Mouse (Mus musculus): ENCODE results near the gene Ubac2. TPM values are rescaled to one million over a fixed set of nuclear protein-coding genes. Genes with fewer than 3 reads are reported as not detected.
A peak's percentile ranks its signal among the peaks of the same experiment; 100 is the strongest.
"Not testable (repeated sequence)": the region's sequence is repeated elsewhere in the genome, so short reads cannot be mapped to it uniquely, and the experiment has no call there.

Gene Ubac2
- 19.1 and 21.3 TPM in 2 replicates for polyA plus RNA-seq (2012; ENCODE audit: insufficient read depth, insufficient read length, missing spikeins)

DNA sequence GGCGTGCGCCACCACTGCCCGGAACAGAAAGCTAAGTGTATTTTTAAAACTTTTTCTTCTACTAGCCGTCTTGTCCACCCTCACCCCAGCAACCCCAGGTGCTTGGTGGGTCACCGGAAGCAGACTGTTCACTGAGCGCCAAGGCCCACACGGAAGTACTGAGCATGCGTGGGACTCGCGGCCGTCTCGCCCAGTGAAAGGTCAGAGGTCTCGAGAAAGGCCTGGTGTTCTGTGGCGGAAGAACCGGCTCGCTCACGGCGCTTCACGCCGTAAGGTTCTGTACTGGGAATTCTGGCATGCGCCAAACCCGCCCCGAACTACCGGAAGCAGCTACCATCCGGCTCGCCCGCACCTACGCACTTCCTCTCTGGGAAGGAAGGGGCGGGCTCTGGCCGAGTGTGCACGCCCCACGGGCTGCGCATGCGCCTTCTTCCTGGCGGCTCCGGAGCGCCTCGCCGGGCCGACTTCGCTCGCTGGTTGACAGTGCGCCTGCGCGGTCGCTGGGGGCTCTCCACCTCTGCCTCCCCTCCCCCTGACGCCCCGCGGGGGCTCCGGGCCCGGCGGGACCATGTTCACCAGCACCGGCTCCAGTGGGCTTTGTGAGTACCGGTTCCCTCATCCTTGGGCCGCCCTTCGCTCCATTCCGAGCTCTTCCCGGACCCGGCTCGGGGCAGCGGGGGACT is at the start of gene Ubac2:
Gene Ubac2, plus strand, starts transcription at position 445 of the 683 bp plus-strand sequence.
- H3K27ac ChIP-seq (replicated peaks; ENCODE audit: low read depth, low read length): peak within 1 kb of the TSS; percentile 78
- peak within 1 kb of the TSS; percentile 78 for H3K4me3 ChIP-seq (ENCODE audit: insufficient read depth, low read depth, low read length)
- peaks cover 16% of the 10 kb centered on the region for H3K4me1 ChIP-seq (ENCODE audit: control insufficient read depth, insufficient read depth, insufficient read length, low read length)

DNA sequence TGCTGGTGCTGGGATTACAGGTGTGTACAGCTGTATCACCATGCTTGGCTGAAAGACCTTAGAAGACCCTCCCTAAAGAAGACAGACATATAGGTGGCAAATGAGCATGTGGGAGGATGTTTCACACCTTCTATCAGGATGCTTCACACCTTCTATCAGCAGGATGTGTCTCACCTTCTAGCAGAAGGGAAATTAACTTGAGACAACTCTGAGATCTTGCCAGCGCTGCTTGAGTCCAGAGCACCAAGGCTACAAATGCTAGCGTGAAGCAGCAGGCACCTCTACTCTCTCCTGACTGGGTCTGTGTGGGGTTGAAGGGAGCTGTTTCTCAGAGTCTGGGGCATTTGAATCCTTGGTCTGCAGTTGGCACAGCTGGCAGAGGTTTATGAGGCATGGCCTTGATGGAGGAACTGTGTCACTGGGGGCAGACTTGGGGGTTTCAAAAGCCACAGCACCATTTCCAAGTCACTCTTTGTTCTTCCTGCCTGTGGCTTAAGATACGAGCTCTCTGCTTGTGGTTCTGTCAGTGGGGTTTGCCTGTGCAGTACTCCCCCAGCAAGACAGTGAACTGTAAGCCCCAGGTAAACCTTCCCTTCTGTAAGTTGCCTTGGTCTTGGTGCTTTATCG is 48.5 kb upstream of the Ubac2 start:
- Histone ChIP-seq H3K4me1 (ENCODE audit: control insufficient read depth, insufficient read depth, insufficient read length, low read length) (0 out of 2 replicates have a peak, but pooled peaks cover 2% of the 10 kb centered on the region), H3K27ac (replicated peaks; ENCODE audit: low read depth, low read length) (no peak overlapping the region), H3K4me3 (ENCODE audit: insufficient read depth, low read depth, low read length) (no peak overlapping the region)

DNA sequence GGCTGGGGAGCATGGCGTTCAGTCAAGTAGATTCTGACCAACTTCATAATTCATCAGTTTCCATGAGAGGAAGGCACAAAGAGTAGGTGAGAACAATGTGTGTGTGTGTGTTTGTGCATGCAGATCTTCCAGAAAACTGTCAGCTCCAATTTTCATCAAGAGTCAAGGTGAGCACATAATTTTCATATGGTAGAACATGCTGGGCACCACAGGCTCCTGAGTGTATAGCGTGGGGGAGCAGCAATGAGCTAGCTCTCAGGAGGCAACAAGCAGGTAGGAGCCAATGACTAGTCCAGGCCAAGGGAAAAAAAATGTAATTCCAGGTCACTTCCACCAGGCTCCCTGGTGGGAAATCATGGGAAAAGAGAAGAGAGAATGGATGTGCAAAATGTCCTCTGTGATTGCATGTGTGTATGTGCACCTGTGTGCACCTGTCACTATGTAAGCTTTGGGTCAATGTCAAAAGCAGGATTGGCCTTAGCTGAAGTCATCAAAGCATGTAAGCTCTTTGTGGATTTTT is 45.4 kb upstream of the Ubac2 start:
- no peak overlapping the region for H3K4me3 ChIP-seq (ENCODE audit: insufficient read depth, low read depth, low read length)
- no peak overlapping the region for H3K27ac ChIP-seq (replicated peaks; ENCODE audit: low read depth, low read length)
- H3K4me1 ChIP-seq (ENCODE audit: control insufficient read depth, insufficient read depth, insufficient read length, low read length): no peaks in the 10 kb centered on the region

GRCm38 (mm10) chr14:121838161-121838560 is 40.3 kb upstream of the Ubac2 start:
- Histone ChIP-seq H3K27ac (replicated peaks; ENCODE audit: low read depth, low read length) (no peak overlapping the region), H3K4me3 (ENCODE audit: insufficient read depth, low read depth, low read length) (no peak overlapping the region), H3K4me1 (ENCODE audit: control insufficient read depth, insufficient read depth, insufficient read length, low read length) (no peaks in the 10 kb centered on the region)

- Histone ChIP-seq H3K4me3 (ENCODE audit: insufficient read depth, low read depth, low read length) (no peak overlapping the region), H3K27ac (replicated peaks; ENCODE audit: low read depth, low read length) (no peak overlapping the region), H3K4me1 (ENCODE audit: control insufficient read depth, insufficient read depth, insufficient read length, low read length) (no peaks in the 10 kb centered on the region)
Measured at GRCm38 (mm10) chr14:121840217-121840616, 38.2 kb upstream of the Ubac2 start.

GRCm38 (mm10) chr14:121844486-121844885 is 33.9 kb upstream of the Ubac2 start:
- H3K4me3 ChIP-seq (ENCODE audit: insufficient read depth, low read depth, low read length): no peak overlapping the region
- no peak overlapping the region for H3K27ac ChIP-seq (replicated peaks; ENCODE audit: low read depth, low read length)

GRCm38 (mm10) chr14:121851231-121851630 is 27.2 kb upstream of the Ubac2 start:
- Histone ChIP-seq H3K4me1 (ENCODE audit: control insufficient read depth, insufficient read depth, insufficient read length, low read length) (no peaks in the 10 kb centered on the region), H3K27ac (replicated peaks; ENCODE audit: low read depth, low read length) (no peak overlapping the region), H3K4me3 (ENCODE audit: insufficient read depth, low read depth, low read length) (no peak overlapping the region)

More at GRCm38 (mm10) chr14:121844486-121844885, 33.9 kb upstream of the Ubac2 start:
- no peaks in the 10 kb centered on the region for H3K4me1 ChIP-seq (ENCODE audit: control insufficient read depth, insufficient read depth, insufficient read length, low read length)

DNA sequence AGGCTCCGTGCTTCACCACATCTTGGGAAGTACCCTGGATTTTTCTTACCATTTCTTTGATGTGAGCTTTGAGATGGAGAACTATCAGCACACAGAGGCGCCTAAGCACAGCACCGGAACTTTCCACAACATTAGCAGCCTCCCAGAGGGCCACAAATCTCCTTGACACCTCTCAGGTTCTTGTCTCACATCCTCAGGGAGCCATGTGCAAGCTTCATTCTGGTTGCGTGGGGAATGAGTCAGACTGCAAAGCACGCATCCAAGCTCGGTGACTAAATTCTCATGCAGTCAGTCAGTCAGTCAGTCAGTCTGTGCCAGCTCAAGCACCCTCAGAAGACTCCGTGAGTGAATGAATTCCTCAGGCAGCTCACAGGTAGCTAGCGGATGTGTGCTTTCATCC is 25.9 kb upstream of the Ubac2 start:
- no peak overlapping the region for H3K27ac ChIP-seq (replicated peaks; ENCODE audit: low read depth, low read length)
- no peak overlapping the region for H3K4me3 ChIP-seq (ENCODE audit: insufficient read depth, low read depth, low read length)
- no peaks in the 10 kb centered on the region for H3K4me1 ChIP-seq (ENCODE audit: control insufficient read depth, insufficient read depth, insufficient read length, low read length)

DNA sequence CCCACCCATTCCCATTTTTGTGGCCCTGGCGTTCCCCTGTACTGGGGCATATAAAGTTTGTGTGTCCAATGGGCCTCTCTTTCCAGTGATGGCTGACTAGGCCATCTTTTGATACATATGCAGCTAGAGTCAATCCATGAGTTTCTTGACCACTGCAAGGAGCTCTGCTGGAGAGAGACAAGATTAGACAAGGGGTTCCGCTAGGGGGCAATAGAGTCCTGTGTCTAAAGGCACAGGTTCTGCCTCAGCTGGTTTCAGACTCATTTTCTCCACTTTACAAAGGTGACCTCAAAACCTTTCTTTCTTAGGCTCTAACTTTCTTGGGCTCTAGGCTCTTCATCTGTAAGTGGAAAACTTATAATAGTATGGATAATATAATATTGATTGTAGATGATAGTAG is 13.3 kb upstream of the Ubac2 start:
- H3K27ac ChIP-seq (replicated peaks; ENCODE audit: low read depth, low read length); H3K4me1 ChIP-seq (ENCODE audit: control insufficient read depth, insufficient read depth, insufficient read length, low read length); H3K4me3 ChIP-seq (ENCODE audit: insufficient read depth, low read depth, low read length): not testable (repeated sequence)

- H3K27ac ChIP-seq (replicated peaks; ENCODE audit: low read depth, low read length): no peak overlapping the region
- no peak overlapping the region for H3K4me3 ChIP-seq (ENCODE audit: insufficient read depth, low read depth, low read length)
- H3K4me1 ChIP-seq (ENCODE audit: control insufficient read depth, insufficient read depth, insufficient read length, low read length): no peaks in the 10 kb centered on the region
Measured at GRCm38 (mm10) chr14:121866574-121866973, 11.8 kb upstream of the Ubac2 start.

GRCm38 (mm10) chr14:121869111-121869510 is 9.3 kb upstream of the Ubac2 start:
- Histone ChIP-seq H3K4me3 (ENCODE audit: insufficient read depth, low read depth, low read length) (no peak overlapping the region), H3K4me1 (ENCODE audit: control insufficient read depth, insufficient read depth, insufficient read length, low read length) (no peaks in the 10 kb centered on the region), H3K27ac (replicated peaks; ENCODE audit: low read depth, low read length) (no peak overlapping the region)

- Histone ChIP-seq H3K4me3 (ENCODE audit: insufficient read depth, low read depth, low read length) (no peak overlapping the region), H3K4me1 (ENCODE audit: control insufficient read depth, insufficient read depth, insufficient read length, low read length) (no peaks in the 10 kb centered on the region), H3K27ac (replicated peaks; ENCODE audit: low read depth, low read length) (no peak overlapping the region)
Measured at GRCm38 (mm10) chr14:121872760-121873159, 5.7 kb upstream of the Ubac2 start.

GRCm38 (mm10) chr14:121873172-121873571 is 5.2 kb upstream of the Ubac2 start:
- H3K27ac ChIP-seq (replicated peaks; ENCODE audit: low read depth, low read length): no peak overlapping the region
- no peaks in the 10 kb centered on the region for H3K4me1 ChIP-seq (ENCODE audit: control insufficient read depth, insufficient read depth, insufficient read length, low read length)
- no peak overlapping the region for H3K4me3 ChIP-seq (ENCODE audit: insufficient read depth, low read depth, low read length)

GRCm38 (mm10) chr14:121873646-121874045 is 4.8 kb upstream of the Ubac2 start:
- no peak overlapping the region for H3K4me3 ChIP-seq (ENCODE audit: insufficient read depth, low read depth, low read length)
- H3K27ac ChIP-seq (replicated peaks; ENCODE audit: low read depth, low read length): no peak overlapping the region
- no peaks in the 10 kb centered on the region for H3K4me1 ChIP-seq (ENCODE audit: control insufficient read depth, insufficient read depth, insufficient read length, low read length)

GRCm38 (mm10) chr14:121876190-121876589 is 2.2 kb upstream of the Ubac2 start:
- not testable (repeated sequence) for H3K27ac ChIP-seq (replicated peaks; ENCODE audit: low read depth, low read length); H3K4me3 ChIP-seq (ENCODE audit: insufficient read depth, low read depth, low read length)
- H3K4me1 ChIP-seq (ENCODE audit: control insufficient read depth, insufficient read depth, insufficient read length, low read length): peaks cover 12% of the 10 kb centered on the region

- no peak overlapping the region for H3K27ac ChIP-seq (replicated peaks; ENCODE audit: low read depth, low read length)
- no peak overlapping the region for H3K4me3 ChIP-seq (ENCODE audit: insufficient read depth, low read depth, low read length)
- H3K4me1 ChIP-seq (ENCODE audit: control insufficient read depth, insufficient read depth, insufficient read length, low read length): peaks cover 14% of the 10 kb centered on the region
Measured at GRCm38 (mm10) chr14:121876860-121877259, 1.6 kb upstream of the Ubac2 start.

All from brown adipose tissue, adult 24 weeks (tissue).